Mouse (Mus musculus): ENCODE measurements at regions not wholly inside any gene's neighbourhood (a gene's known extent, or its start where the extent isn't known, plus 50 kb on each side); places are given as distances from the start of the nearest gene placed in this dataset.

DNA sequence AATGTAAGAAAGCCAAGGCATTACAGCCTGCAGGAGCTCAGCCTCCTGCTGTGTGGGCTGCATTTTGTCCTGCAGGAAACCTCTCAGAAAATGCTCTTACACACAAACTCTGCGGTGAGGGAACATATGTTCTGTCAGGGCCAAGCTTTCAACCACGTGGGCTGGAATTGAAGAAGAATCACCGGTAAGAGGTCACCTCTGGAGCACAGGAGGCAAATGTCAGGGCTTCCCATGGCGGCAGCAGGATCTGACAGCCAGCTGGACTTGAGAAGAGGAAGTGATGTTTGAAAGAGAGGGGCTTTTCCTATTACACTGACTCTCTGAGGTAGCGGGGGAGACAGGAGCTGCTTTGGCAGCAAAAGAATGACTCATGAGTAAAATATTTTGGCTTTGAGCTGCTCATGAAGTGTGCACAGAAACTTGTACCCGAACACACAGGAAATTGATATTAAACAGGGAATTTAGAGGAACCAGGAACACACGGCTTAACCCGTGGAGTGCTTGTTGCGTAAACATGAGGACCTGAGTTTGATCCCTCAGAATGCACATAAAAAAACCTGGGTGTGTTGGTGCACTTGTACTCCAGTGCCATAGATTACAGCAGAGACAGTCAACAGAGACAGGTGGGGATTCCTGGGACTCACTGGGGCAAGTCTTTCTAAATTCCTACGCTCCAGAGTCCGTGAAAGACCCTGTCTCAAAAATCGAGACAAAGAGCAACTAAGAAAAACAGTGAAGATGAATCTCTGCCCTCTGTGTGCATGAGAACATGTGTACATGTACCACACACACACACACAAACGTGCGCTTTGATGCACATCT is 848.1 kb upstream of the A1bg start:
- DNase-seq (ENCODE audit: low read depth, low spot score), result no peak

DNA sequence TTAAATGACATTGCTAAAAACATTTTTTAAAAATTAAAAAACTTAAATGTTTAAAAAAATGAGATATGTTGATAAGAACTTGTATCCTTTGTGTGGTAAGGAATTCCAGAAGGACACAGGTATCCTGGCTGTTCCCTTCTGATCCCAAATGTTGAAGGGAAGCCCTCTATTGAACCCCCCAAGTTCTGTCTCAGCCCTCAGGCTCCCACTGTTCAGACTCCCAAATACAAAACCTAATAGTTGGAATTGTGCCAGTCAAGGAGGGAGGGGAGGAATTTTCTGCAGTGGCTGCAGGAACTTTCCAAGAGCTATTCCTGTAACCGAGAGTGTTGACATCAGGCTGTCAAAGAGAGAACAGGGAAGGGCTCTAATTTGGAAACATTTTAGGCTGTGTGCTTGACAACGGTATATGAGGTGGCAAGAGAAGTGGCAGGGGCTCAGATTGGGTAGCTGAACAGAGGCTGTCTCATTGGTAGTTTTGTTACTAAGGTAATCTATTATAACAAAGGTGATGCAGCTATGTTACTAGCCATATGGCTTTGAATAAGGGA is 843.8 kb upstream of the A1bg start:
- DNase-seq (ENCODE audit: low read depth, low spot score), result no peak

DNA sequence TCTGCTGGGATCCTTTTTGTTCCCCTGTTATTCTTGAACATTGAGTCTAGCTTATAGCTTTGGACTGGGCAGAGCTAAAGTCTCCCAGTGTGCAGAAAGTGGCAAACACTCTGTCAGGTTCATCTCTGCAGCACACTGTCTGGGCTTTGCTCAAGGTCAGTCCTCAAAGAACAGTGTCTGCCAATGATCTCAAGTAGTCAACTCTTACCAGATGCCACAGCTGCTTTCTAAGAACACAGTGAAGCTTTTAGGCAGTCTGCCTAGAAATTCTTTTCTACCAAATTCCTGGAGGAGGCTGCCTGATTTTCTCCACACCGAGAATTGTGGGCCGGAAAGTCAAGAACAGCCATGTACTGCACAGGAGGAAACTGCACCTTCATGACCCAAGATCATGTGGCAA is 831.0 kb upstream of the A1bg start:
- no peak for DNase-seq (ENCODE audit: low read depth, low spot score)

DNA sequence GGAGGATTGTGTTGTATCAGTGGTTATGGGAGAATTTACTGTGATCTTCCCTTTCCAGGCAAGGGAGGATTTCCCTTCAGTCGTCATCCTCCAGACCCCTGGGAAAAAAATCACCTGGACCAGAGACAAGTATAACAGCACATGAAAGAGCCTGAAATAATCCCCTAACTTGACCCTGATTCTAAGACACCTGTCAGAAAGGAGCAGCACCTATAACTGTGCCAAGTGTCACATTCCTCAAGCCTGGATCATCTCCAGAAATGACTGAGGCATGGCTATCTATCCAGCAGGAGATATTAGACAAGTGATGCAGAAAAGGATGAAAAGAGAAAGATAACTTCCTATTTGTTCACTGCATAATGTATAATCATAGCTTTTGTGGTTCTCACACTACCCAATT is 800.9 kb upstream of the A1bg start:
- no peak for DNase-seq (ENCODE audit: low read depth, low spot score)

DNA sequence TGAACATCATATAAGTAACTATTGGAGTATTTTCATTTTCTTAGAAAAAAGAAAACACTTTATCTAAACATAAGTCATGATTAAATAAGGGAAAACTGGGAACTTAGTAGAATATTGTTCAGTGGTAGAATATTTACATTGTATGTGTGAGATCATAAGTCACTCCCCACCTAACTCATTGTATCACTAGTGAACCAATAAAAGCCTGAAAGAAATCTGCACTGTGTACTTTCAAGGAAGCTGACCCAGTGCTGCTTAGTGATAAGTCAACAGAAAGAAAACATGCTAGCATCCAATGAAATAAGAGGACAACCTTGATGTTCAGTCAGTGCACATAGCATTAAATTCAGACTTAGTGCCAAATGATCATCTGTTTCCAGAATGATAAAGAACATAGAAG is 795.7 kb upstream of the A1bg start:
- DNase-seq (ENCODE audit: low read depth, low spot score), result no peak

DNA sequence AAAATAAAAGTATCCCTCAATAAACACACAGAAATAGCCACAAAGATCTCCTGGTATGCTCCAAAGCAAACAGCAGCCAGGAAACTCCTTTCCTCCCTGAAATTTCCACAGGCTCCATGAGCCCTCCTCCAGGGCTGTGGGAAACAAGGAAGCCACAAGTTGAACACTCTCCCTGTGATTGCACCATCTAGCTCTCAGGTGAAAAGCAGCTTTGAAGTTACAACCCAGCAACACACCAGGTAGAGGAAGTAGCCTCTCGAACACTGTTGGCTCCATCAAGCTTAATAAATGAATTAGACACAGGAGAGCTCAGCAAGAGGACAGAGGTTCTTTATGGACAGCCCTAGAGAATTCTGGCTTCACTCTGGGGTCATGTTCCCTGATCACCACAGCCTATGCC is 794.4 kb upstream of the A1bg start:
- DNase-seq (ENCODE audit: low read depth, low spot score), result no peak

DNA sequence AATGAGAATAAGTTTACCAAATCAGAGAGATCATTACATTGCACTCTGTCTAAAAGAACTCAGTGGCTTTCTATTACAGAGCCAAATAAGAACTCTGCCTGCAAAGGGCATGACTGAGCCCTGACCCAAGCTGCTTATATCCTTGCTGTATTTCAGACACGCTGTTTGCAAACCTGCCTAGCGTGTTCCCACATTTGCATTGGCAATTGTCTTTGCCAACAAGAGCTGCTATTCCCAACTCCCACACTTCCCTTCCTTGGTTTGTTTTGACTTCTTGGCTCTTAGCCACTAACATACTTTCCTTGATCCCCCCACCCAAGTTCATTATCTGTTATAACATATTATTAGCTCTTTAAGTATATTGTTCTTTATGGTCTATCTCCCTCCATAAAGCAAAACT is 791.1 kb upstream of the A1bg start:
- DNase-seq (ENCODE audit: low read depth, low spot score), result no peak

DNA sequence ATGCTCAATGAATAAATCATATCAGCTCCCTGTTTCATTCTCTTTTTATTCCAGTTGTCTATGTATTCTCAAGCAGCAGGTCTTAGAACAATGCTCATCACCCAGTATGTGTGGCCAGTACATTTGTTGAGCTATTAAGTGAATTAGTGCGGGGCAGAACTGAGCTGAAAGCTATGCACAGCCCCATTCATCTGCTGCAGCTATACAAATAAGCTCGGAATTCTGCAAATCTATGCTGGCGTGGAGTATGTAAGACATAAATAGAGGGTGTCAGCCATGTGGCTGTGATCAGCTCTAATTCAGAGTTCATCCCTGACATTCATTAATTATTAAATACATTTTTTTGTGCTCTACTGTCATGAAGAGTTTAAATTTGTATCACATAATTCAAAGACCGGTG is 786.1 kb upstream of the A1bg start:
- no peak for DNase-seq (ENCODE audit: low read depth, low spot score)

DNA sequence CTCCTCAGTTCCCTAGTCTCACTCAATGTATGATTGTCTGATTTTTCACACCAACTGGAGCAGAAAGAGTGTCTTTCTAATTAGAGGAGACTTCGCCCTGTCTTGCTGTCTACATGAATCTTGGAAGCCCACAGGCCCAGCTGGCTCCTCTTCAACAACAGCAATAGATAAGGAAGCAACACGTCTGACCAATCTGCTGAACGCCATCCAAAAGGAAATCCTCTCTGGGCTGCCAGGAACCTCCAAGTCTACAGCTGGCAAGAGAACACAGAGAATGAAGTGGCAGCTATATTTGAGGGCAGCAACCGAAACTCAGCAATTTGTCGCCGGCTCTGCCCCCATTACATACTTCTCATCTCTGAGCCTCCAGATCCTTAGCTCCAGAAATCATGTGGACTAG is 785.1 kb upstream of the A1bg start:
- no peak for DNase-seq (ENCODE audit: low read depth, low spot score)

DNA sequence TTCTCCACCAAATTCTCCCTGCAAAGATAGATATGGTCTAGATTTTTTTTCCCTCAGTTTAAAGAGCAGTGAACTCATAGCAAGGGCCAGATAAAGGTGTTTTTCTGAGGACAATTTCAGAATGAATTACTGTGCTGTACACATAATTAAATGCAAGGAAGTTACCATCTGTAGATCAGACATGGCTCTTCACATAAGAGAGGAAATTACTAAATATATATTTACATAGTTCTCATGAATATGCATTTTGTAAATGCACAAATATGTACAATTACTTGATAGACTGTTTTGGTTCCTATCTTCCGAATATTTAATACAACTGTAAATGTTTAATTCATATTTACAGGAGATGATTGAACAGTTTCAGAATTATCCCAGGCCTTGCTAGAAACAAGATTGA is 769.9 kb upstream of the A1bg start:
- no peak for DNase-seq (ENCODE audit: low read depth, low spot score)

DNA sequence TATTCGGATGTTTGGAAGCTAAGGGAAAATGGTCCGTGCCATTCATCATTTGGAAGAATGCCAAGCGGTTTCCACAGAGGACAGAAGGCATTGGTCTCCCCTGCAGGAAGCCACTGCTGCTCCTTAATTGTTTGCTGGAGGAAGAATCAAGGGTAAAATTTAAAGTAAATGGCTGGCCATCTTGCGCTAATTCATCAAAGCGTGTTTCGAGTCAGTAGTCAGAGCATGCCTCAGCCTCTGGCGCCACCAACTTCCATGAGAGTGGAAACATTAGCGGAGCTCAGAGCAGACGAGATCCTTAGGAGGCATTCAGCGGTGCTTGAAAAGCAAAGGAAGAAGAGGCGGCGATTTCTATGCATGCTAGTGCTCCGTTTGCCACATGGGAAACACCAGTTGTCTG is 767.6 kb upstream of the A1bg start:
- DNase-seq (ENCODE audit: low read depth, low spot score), result no peak

DNA sequence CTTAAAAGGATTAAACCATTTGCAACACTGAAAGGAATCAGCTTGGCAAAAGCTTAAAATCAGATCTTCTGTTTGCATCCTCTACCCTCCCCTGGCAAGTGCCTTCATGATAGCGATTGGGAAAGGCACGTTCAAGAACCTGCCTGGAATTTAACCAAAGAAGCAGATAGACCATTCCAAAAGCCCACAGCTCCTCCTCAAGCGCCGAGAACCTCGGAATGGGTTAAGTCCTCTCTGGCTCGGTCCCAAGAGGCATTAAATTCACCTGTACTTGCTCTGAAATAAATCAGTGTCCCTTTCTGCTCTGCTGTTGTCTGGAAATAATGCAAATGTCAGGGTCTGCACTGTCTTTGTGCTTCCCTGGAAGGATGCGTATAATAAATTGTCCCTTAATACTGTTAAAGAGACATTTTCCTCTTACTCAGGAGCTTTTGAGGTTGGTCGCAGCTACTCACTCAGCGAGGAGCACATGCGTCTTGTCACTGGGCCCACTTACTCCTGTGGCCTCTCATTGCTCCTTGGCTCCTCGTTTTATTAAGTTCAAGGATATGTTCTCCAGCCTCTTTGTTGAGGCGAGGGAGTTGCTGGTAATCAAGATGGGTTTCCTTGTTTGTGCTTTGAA is 767.1 kb upstream of the A1bg start:
- no peak for DNase-seq (ENCODE audit: low read depth, low spot score)

DNA sequence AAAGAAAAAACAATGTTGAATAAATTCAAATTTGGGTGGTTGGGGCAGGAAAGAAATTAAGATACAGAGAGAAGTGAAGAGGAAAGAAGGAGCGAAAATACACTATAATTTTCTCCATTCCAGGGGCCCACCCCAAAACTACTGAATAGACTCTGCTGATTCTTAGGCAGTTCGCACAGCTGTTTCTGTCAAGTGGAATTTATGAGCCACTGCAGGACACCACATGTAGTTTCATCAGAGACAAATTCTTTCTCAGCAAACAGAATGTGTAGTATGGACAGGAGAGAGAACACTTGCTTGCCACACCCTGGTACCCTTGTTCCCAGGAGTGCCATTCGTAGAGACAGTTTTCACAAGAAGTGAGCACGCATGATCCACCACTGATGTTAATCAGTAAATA is 760.2 kb upstream of the A1bg start:
- DNase-seq (ENCODE audit: low read depth, low spot score), result no peak

DNA sequence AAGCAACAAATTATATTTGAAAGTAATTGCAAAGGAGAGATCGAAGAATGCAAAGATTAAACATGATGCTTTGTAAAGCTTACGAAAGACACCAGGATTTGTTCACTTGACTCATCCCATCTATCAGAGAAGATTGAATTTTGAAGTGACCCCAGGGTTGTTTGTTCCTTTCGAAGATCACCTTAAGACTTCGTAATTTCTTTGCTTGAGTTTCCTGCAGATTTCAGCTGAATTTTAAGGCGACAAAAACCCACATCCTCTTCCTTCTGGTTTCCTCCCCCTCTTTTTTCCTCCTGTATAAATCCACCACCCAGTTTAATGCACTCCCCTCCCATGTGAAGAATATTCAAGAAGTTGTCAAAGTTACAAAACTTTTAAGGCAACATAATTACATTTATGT is 747.7 kb upstream of the A1bg start:
- peak; percentile 49 for DNase-seq (ENCODE audit: low read depth, low spot score)

DNA sequence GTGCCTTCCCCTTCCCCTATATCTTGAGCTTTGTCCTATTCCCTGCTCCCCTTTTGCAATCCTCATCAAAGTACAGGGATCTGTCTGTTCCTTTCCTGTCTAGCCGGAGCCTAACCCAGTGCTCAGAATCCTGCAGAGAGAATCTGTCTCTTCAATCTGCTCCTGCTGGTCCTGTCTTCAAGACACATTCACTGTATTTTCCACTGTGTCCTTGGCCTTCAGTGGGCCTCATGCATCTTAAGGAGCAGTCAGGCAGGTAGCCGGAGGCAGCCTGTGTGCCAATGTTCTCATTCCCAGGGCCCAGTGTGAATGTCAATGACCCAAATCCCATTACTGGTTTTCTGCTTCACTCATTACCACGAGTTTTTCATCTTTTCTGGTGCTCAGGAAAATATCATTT is 737.8 kb upstream of the A1bg start:
- DNase-seq (ENCODE audit: low read depth, low spot score), result no peak

DNA sequence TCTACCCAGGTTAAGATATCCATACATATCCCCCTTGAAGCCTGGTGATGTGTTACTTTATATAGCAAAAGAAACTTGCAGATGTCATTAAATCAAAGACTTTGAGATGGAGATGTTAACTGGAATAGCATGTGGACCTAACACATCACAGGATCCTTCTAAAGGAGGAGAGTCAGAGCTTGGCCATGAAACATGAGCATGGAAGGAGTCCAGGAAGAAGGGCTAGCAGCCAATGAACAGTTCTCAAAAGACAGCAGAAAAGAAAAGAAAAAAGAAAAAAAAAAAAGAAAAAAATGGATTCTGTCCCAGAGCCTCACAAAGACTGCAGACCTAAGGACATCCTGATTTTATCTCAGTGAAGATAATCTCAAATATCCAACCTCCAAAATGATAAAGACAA is 734.1 kb upstream of the A1bg start:
- DNase-seq (ENCODE audit: low read depth, low spot score), result no peak

DNA sequence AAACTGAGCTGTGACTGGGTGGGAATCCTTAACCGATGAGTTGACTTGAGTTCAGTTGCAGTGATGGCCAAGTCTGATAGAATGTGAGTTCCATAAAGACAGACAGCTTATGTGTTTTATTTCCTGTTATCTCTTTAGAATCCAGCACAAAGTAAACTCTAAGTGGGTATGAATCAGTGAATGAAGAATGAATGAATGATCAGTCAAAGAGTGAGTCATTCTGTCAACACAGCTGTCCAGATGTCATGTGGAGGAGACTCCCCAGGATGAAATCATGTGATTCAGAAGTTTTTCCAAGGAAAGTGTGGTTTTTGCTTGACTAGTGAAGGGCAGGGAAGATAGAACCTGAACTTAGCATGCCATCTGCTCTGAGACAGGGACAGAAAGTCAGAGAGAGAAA is 732.0 kb upstream of the A1bg start:
- no peak for DNase-seq (ENCODE audit: low read depth, low spot score)

DNA sequence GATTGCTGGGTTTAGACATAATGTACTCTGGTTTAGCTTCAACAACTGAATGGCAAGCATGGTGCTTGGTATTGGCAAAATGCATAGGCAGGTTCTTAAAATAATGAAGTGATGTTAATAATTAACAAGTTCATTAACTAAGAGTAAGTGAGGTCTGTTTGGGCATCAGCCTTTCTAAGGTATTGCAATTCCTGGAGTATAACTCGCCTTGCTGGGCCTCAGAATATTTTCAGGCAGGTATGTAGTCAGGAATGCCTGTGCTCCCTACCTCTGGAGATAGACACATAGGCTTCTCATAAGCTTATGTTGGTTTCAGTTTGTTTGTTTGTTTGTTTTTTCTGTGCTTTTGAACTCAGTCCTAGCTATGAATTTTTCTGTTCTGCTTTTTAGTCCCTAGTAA is 731.0 kb upstream of the A1bg start:
- no peak for DNase-seq (ENCODE audit: low read depth, low spot score)

DNA sequence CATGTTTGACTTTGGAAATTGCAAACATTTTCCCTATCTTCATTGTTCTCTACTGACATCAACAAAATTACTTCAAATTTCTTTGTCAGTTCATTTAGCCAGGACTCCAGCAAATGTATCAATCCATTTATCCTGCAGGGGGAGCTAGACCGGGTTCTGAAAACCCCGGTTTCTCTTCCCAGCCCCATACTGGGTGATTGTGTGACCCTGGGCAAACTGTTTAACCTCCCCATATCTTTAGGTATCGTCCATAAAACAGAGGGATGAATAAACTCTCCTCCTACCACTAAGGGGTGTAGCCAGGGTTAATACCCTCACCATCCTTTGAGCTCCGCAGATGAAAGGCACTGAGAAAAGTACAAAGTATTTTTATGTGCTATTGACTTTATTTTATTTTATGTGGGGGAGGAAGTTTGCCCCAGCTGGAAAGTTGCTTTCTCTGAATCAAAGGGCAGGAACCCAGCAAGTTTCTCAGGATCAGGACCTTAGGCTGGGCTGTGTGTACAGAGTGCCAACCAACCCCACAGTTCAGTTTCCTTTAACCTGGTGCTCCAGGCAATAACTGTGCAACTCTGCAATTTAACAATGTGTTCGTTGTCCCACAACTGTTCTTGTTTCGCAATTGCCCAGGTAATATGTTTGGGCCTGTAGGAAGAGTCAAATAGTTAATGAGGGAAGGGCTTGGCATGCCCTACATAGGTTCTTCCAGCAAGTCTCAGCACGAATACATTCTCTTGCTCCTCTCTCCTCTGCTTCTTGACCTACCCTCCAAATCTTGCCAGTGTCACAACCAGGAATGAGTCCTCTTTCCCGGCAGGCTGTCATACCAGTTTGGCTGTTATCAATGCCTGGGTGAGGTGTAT is 696.1 kb upstream of the A1bg start:
- DNase-seq (ENCODE audit: low read depth, low spot score), result peak; percentile 64

DNA sequence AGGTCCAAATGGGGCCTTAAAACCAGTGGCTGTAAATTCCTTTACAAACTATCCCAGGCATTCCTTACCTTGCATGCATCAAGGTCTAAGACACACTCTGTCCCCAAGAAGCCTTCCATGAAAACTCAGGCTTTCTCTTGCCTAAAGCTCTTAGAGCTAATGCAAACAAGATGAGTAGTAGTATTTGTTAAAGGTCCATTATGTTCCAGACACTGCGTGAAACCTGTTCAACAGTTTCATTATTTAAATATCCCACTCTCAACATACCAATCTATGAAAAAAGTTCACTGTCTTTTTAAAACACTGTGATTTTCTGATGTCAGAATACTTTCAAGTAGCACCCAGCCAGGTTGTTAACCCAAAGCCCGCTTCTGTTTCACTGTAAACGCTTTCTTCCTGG is 687.9 kb upstream of the A1bg start:
- no peak for DNase-seq (ENCODE audit: low read depth, low spot score)

DNA sequence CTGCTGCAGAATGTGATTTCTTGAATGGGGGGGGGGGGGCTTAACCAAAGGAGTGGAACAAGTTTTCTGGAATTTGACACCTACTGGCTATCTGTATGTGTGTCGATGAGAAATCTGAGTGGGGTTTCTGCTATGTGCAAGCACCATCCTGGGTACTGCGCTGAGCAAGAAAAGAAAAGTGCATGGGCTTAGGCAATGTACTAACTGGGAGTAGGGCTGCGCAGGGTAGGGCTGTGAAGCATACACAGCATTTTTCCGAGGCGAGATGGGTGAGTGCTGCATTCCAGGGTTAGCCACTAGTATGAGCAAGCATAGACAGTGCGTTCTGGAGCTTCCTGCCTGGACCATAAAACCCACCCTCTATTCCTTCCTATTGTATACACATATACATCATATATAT is 686.8 kb upstream of the A1bg start:
- DNase-seq (ENCODE audit: low read depth, low spot score), result no peak

DNA sequence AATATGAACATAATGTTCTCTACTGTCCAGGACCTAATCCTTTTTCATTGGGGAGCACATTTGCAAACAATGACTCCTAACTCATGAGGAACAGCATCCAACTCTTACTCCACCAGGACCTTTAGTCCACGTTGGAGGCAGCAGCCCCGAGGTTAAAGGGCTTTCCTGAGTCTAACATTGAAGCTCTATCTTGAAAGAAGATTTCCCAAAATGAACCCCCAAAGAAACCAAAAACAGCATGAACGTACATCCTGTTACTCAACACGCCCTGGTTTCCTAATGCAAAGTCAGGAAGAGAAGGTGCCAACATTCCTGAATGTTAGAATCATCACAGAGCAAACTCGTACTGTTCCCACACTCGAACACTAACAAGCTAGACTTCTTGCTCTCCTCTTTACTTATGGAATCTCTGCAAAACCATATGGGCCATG is 685.5 kb upstream of the A1bg start:
- no peak for DNase-seq (ENCODE audit: low read depth, low spot score)

All from CD4-positive, CD25-positive, alpha-beta regulatory T cell, adult 2 months (primary cell).